Mouse (Mus musculus): ENCODE data around the gene Xpr1. TPM values are rescaled to one million over a fixed set of nuclear protein-coding genes. Genes with fewer than 3 reads are reported as not detected.

Gene Xpr1
- polyA plus RNA-seq, 1 experiment from 2014 or later: 5.3 TPM

GRCm38 (mm10) chr1:155244771-155245211 is 172.4 kb downstream of the Xpr1 start:
- DNase-seq (ENCODE audit: low spot score) (peak; percentile 40), ATAC-seq (replicated peaks; ENCODE audit: insufficient number of reproducible peaks, low FRiP score, low TSS enrichment, low read depth) (no peak)
- Histone ChIP-seq H3K36me3 (replicated peaks; ENCODE audit: control insufficient read depth, insufficient read depth, low read depth, low read length) (no peaks in the 10 kb centered on the region), H3K9me3 (replicated peaks; ENCODE audit: control insufficient read depth, low read length) (no peaks in the 10 kb centered on the region), H3K27me3 (ENCODE audit: control insufficient read depth, insufficient read depth, low read length) (no peaks in the 10 kb centered on the region), H3K4me1 (ENCODE audit: control insufficient read depth, insufficient read depth, low read length) (peaks cover 2% of the 10 kb centered on the region; the same call in 1 of the 2 replicates), H3K4me2 (ENCODE audit: low read depth, low read length) (peak overlapping the region; percentile 96), H3K9ac (replicated peaks; ENCODE audit: low read length) (peak overlapping the region; percentile 92), H3K27ac (replicated peaks; ENCODE audit: low read depth, low read length) (no peak overlapping the region), H3K4me3 (ENCODE audit: low read depth, low read length) (peak overlapping the region; percentile 60)
- WGBS: 3% methylated on average over 29 of the region's 29 CpGs

- peak within 1 kb of the TSS; percentile 60 for H3K4me3 ChIP-seq (ENCODE audit: low read depth, low read length)
- ATAC-seq (replicated peaks; ENCODE audit: insufficient number of reproducible peaks, low FRiP score, low TSS enrichment, low read depth) (peak; percentile 74), DNase-seq (ENCODE audit: low spot score) (peak; percentile 58)
- 1% methylated on average over 81 of the region's 85 CpGs for WGBS
- H3K4me2 ChIP-seq (ENCODE audit: low read depth, low read length): peak within 1 kb of the TSS; percentile 96
- peak within 1 kb of the TSS; percentile 92 for H3K9ac ChIP-seq (replicated peaks; ENCODE audit: low read length)
- H3K9me3 ChIP-seq (replicated peaks; ENCODE audit: control insufficient read depth, low read length): no peaks in the 10 kb centered on the region
- H3K27me3 ChIP-seq (ENCODE audit: control insufficient read depth, insufficient read depth, low read length): no peaks in the 10 kb centered on the region
- H3K4me1 ChIP-seq (ENCODE audit: control insufficient read depth, insufficient read depth, low read length): peaks cover 2% of the 10 kb centered on the region; the same call in 1 of the 2 replicates
- H3K36me3 ChIP-seq (replicated peaks; ENCODE audit: control insufficient read depth, insufficient read depth, low read depth, low read length): no peaks in the 10 kb centered on the region
- H3K27ac ChIP-seq (replicated peaks; ENCODE audit: low read depth, low read length): peak within 1 kb of the TSS; percentile 41; the same call in 1 of the 2 replicates
These were observed 173.1 kb downstream of the Xpr1 start, which contains the start of gene BC034090 for GRCm38 (mm10) chr1:155243797-155244770. Gene BC034090, minus strand, starts transcription at chr1:155244444.

GRCm38 (mm10) chr1:155242488-155242745 is 174.8 kb downstream of the Xpr1 start:
- H3K9ac ChIP-seq (replicated peaks; ENCODE audit: low read length): no peak overlapping the region
- ATAC-seq (replicated peaks; ENCODE audit: insufficient number of reproducible peaks, low FRiP score, low TSS enrichment, low read depth): no peak
- H3K4me3 ChIP-seq (ENCODE audit: low read depth, low read length): no peak overlapping the region
- 95% methylated on average over 1 of the region's 1 CpGs for WGBS
- peaks cover 2% of the 10 kb centered on the region; the same call in 1 of the 2 replicates for H3K4me1 ChIP-seq (ENCODE audit: control insufficient read depth, insufficient read depth, low read length)
- H3K27ac ChIP-seq (replicated peaks; ENCODE audit: low read depth, low read length): no peak overlapping the region
- H3K9me3 ChIP-seq (replicated peaks; ENCODE audit: control insufficient read depth, low read length): no peaks in the 10 kb centered on the region
- no peak for DNase-seq (ENCODE audit: low spot score)
- no peaks in the 10 kb centered on the region for H3K27me3 ChIP-seq (ENCODE audit: control insufficient read depth, insufficient read depth, low read length)
- no peaks in the 10 kb centered on the region for H3K36me3 ChIP-seq (replicated peaks; ENCODE audit: control insufficient read depth, insufficient read depth, low read depth, low read length)
- H3K4me2 ChIP-seq (ENCODE audit: low read depth, low read length): no peak overlapping the region

DNA sequence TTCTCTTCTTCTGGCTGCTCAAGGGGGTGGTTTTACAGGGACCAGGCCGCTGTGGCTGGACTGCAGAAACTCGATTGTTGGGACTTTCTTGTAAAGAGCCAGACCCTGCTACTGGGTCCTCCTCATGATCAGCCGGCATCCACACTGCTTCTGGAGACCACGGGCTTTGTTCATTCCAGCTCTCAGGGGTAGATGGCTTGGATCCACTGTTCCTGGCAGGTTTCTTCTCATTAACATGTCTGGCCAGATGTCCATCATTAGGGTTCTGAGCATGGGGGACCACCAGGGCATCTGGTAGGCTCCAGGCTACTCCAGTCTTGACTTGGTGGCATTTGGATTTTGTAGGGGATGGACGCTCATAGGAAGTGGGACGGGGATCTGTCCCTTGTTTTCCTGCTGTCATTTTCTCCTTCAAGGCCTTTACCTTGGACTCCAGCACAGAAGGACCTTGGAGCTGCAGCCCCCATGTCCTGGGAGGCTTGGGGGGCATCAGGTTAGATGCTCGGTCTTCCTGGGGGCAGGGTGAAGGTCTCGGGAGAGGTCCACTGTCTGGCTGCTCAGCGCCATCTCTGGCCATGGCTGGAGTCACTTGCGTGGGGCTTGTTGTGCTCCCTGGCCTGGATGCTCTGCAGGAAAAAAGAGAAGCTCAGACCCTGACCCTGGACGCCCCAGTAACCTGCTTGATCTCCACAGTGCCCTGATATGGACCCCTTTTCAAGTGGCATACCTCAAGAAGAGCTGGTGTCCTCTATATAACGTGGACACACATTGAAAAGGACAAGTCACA is 175.3 kb downstream of the Xpr1 start:
- Histone ChIP-seq H3K9ac (replicated peaks; ENCODE audit: low read length) (no peak overlapping the region), H3K4me3 (ENCODE audit: low read depth, low read length) (no peak overlapping the region), H3K36me3 (replicated peaks; ENCODE audit: control insufficient read depth, insufficient read depth, low read depth, low read length) (no peaks in the 10 kb centered on the region), H3K4me2 (ENCODE audit: low read depth, low read length) (no peak overlapping the region), H3K27me3 (ENCODE audit: control insufficient read depth, insufficient read depth, low read length) (no peaks in the 10 kb centered on the region), H3K9me3 (replicated peaks; ENCODE audit: control insufficient read depth, low read length) (no peaks in the 10 kb centered on the region), H3K4me1 (ENCODE audit: control insufficient read depth, insufficient read depth, low read length) (peaks cover 2% of the 10 kb centered on the region; the same call in 1 of the 2 replicates), H3K27ac (replicated peaks; ENCODE audit: low read depth, low read length) (no peak overlapping the region)
- ATAC-seq (replicated peaks; ENCODE audit: insufficient number of reproducible peaks, low FRiP score, low TSS enrichment, low read depth): no peak
- 78% methylated on average over 12 of the region's 12 CpGs for WGBS
- no peak for DNase-seq (ENCODE audit: low spot score)

GRCm38 (mm10) chr1:155239962-155240717 is 177.1 kb downstream of the Xpr1 start:
- H3K9ac ChIP-seq (replicated peaks; ENCODE audit: low read length): no peak overlapping the region
- H3K4me2 ChIP-seq (ENCODE audit: low read depth, low read length): no peak overlapping the region
- WGBS: 84% methylated on average over 6 of the region's 6 CpGs
- no peaks in the 10 kb centered on the region for H3K9me3 ChIP-seq (replicated peaks; ENCODE audit: control insufficient read depth, low read length)
- no peaks in the 10 kb centered on the region for H3K27me3 ChIP-seq (ENCODE audit: control insufficient read depth, insufficient read depth, low read length)
- H3K27ac ChIP-seq (replicated peaks; ENCODE audit: low read depth, low read length): no peak overlapping the region
- DNase-seq (ENCODE audit: low spot score): no peak
- H3K36me3 ChIP-seq (replicated peaks; ENCODE audit: control insufficient read depth, insufficient read depth, low read depth, low read length): no peaks in the 10 kb centered on the region
- peaks cover 2% of the 10 kb centered on the region for H3K4me1 ChIP-seq (ENCODE audit: control insufficient read depth, insufficient read depth, low read length)
- no peak overlapping the region for H3K4me3 ChIP-seq (ENCODE audit: low read depth, low read length)
- no peak for ATAC-seq (replicated peaks; ENCODE audit: insufficient number of reproducible peaks, low FRiP score, low TSS enrichment, low read depth)

GRCm38 (mm10) chr1:155239169-155239568 is 178.0 kb downstream of the Xpr1 start:
- 68% methylated on average over 4 of the region's 4 CpGs for WGBS
- Histone ChIP-seq H3K4me3 (ENCODE audit: low read depth, low read length) (no peak overlapping the region), H3K9me3 (replicated peaks; ENCODE audit: control insufficient read depth, low read length) (no peaks in the 10 kb centered on the region), H3K27me3 (ENCODE audit: control insufficient read depth, insufficient read depth, low read length) (no peaks in the 10 kb centered on the region), H3K4me1 (ENCODE audit: control insufficient read depth, insufficient read depth, low read length) (peaks cover 5% of the 10 kb centered on the region), H3K36me3 (replicated peaks; ENCODE audit: control insufficient read depth, insufficient read depth, low read depth, low read length) (no peaks in the 10 kb centered on the region), H3K9ac (replicated peaks; ENCODE audit: low read length) (no peak overlapping the region), H3K4me2 (ENCODE audit: low read depth, low read length) (no peak overlapping the region), H3K27ac (replicated peaks; ENCODE audit: low read depth, low read length) (no peak overlapping the region)
- DNase-seq (ENCODE audit: low spot score) (no peak), ATAC-seq (replicated peaks; ENCODE audit: insufficient number of reproducible peaks, low FRiP score, low TSS enrichment, low read depth) (no peak)

- Histone ChIP-seq H3K27ac (replicated peaks; ENCODE audit: low read depth, low read length) (no peak overlapping the region), H3K36me3 (replicated peaks; ENCODE audit: control insufficient read depth, insufficient read depth, low read depth, low read length) (no peaks in the 10 kb centered on the region), H3K27me3 (ENCODE audit: control insufficient read depth, insufficient read depth, low read length) (no peaks in the 10 kb centered on the region), H3K4me1 (ENCODE audit: control insufficient read depth, insufficient read depth, low read length) (peaks cover 14% of the 10 kb centered on the region), H3K9me3 (replicated peaks; ENCODE audit: control insufficient read depth, low read length) (no peaks in the 10 kb centered on the region), H3K4me2 (ENCODE audit: low read depth, low read length) (no peak overlapping the region), H3K4me3 (ENCODE audit: low read depth, low read length) (no peak overlapping the region), H3K9ac (replicated peaks; ENCODE audit: low read length) (no peak overlapping the region)
- 82% methylated on average over 5 of the region's 5 CpGs for WGBS
- no peak for ATAC-seq (replicated peaks; ENCODE audit: insufficient number of reproducible peaks, low FRiP score, low TSS enrichment, low read depth)
- no peak for DNase-seq (ENCODE audit: low spot score)
These were observed 179.1 kb downstream of the Xpr1 start for GRCm38 (mm10) chr1:155238126-155238525.

Measured in embryonic facial prominence, embryonic 11.5 days (tissue).